Mouse (Mus musculus) midbrain, embryonic 15.5 days (tissue): Measurements from ENCODE around the gene Gm12248. TPM values are rescaled to one million over a fixed set of nuclear protein-coding genes. Genes with fewer than 3 reads are reported as not detected.

Experiments used
- ATAC-seq: fragments of 200-750 bp; cut with Nextera tagmentation; replicated peaks from 2 replicates; pipeline ENCODE4 v1.8.0; 2017; ENCODE audit warnings: moderate TSS enrichment
- H3K27ac ChIP-seq: fragments of 300-500 bp; sonication (generic); 2 replicates; pipeline ENCODE4 v1.5.1; 2015; ENCODE audit warnings: mild to moderate bottlenecking, inconsistent platforms
- H3K27me3 ChIP-seq: fragments of 300-500 bp; sonication (generic); replicated peaks from 2 replicates; pipeline ENCODE4 v1.6.1; 2015; ENCODE audit warnings: inconsistent platforms
- H3K36me3 ChIP-seq: fragments of 300-500 bp; sonication (generic); replicated peaks from 2 replicates; pipeline ENCODE4 v1.6.1; 2015; ENCODE audit warnings: inconsistent platforms
- H3K4me1 ChIP-seq: fragments of 300-500 bp; sonication (generic); 2 replicates; pipeline ENCODE4 v1.6.1; 2015; ENCODE audit warnings: inconsistent platforms
- H3K4me2 ChIP-seq: fragments of 300-500 bp; sonication (generic); 2 replicates; pipeline ENCODE4 v1.6.1; 2015; ENCODE audit warnings: inconsistent platforms, mild to moderate bottlenecking, moderate library complexity
- H3K4me3 ChIP-seq: fragments of 300-500 bp; sonication (generic); 2 replicates; pipeline ENCODE4 v1.5.1; 2015; ENCODE audit warnings: mild to moderate bottlenecking, inconsistent platforms
- H3K9ac ChIP-seq: fragments of 300-500 bp; sonication (generic); 2 replicates; pipeline ENCODE4 v1.6.1; 2015; ENCODE audit warnings: mild to moderate bottlenecking, inconsistent platforms
- H3K9me3 ChIP-seq: fragments of 300-500 bp; sonication (generic); 2 replicates; pipeline ENCODE4 v1.6.1; 2016; ENCODE audit warnings: inconsistent platforms
- WGBS: fragments of 180-500 bp; shearing (Covaris S2); methylation state at CpG from one replicate; pipeline ENCODE4 v1.1.7; 2015; ENCODE audit warnings: mixed read lengths; 5-methylcytosine and 5-hydroxymethylcytosine counted together
- polyA plus RNA-seq: library from polyadenylated mRNA; unstranded; fragments of >200 nt; fragmentation: Nextera tagmentation; extraction: Ambion mirVana; gene quantifications from 2 replicates; pipeline ENCODE4 v1.2.1, GENCODE M21; 2015

The Gm12248 gene
- 0.15 and 0.18 TPM in 2 replicates for polyA plus RNA-seq

DNA sequence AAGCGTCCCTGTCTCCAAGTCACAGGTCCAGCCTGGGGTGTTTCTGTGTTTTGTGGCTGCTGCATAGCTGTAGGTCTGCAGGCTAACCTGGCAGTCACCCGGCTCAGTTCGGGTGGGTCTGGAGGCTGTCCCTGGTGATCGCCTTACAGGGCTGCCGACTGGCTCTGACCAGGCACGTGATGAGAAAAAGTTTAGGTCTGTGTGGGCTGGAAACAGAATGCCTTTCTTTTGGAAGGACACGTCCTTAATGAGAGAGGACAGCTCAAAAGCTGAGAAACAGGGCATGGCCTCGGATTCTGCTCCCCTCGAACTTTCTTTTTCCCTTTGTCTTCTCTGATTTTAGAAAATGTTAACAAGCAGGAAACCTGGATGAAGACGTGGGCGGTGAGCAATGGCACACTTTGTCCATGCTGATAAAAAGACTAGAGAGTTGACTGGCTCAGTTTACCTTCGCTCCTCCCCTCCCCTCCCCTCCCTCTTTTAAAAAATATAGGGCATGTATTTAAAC lies at the start of gene Gm12248:
TSS of gene Gm12248 (minus strand) at position 114 of the 508 bp plus-strand sequence.
- Histone ChIP-seq H3K4me2 (no peak within 1 kb of the TSS), H3K4me3 (no peak within 1 kb of the TSS), H3K4me1 (peaks cover 6% of the 10 kb centered on the region; the same call in 1 of the 2 replicates)

DNA sequence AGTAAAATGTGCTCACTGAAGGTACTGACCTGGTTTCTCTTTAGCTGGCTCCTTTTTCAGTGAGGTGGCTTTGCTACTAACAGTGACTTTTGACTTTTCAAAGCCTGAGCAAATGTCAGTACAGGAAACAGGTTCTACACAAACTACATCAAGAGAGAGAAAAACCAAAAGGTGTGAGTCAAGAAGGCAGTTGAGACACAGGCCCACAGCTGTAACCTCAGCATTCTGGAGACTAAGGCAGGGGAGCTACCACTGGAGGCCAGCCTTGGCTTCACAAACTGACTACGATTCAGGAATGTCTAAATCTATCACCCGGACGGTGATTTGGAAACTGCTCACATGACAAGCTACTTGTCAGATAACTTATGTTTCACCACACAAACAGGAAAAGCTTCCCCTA lies 46.5 kb upstream of the Gm12248 start:
- Histone ChIP-seq H3K9me3 (no peaks in the 10 kb centered on the region), H3K9ac (no peak overlapping the region), H3K27ac (no peak overlapping the region), H3K27me3 (no peaks in the 10 kb centered on the region), H3K4me2 (no peak overlapping the region), H3K36me3 (peaks cover 51% of the 10 kb centered on the region), H3K4me1 (no peaks in the 10 kb centered on the region), H3K4me3 (no peak overlapping the region)
- ATAC-seq = no peak
- WGBS = 84% methylated on average over 3 of the region's 3 CpGs

More for the DNA sequence above, at the start of gene Gm12248:
- peaks cover 7% of the 10 kb centered on the region; the same call in 1 of the 2 replicates for H3K27me3 ChIP-seq
- no peak within 1 kb of the TSS for H3K9ac ChIP-seq
- no peaks in the 10 kb centered on the region for H3K9me3 ChIP-seq
- H3K27ac ChIP-seq = no peak within 1 kb of the TSS
- WGBS = 22% methylated on average over 12 of the region's 12 CpGs
- no peaks in the 10 kb centered on the region for H3K36me3 ChIP-seq
- no peak for ATAC-seq

DNA sequence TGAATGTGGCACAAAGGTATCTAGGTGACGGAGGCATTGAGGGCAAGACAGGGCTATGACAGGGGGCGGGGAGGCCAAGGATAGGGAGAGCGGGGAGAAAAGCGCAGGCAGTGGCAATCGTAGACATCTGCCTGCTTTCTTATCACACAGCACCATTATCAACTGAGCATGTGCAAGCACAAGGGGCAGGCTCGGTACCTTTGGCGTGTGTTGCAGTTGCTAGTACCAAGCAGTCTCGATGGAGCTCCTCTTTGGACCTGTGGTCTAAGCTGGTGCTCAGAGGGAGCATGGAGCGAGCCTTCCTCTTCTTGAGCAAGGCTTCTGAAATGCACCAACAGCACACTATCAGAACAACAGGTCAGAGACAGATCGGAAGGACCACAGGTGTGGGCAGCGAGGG lies 45.9 kb upstream of the Gm12248 start:
- H3K4me1 ChIP-seq = no peaks in the 10 kb centered on the region
- no peak overlapping the region for H3K9ac ChIP-seq
- 73% methylated on average over 11 of the region's 11 CpGs for WGBS
- ATAC-seq = no peak
- no peak overlapping the region for H3K27ac ChIP-seq
- no peaks in the 10 kb centered on the region for H3K27me3 ChIP-seq
- H3K9me3 ChIP-seq = no peaks in the 10 kb centered on the region
- H3K4me3 ChIP-seq = no peak overlapping the region
- H3K4me2 ChIP-seq = no peak overlapping the region
- H3K36me3 ChIP-seq = peaks cover 52% of the 10 kb centered on the region

DNA sequence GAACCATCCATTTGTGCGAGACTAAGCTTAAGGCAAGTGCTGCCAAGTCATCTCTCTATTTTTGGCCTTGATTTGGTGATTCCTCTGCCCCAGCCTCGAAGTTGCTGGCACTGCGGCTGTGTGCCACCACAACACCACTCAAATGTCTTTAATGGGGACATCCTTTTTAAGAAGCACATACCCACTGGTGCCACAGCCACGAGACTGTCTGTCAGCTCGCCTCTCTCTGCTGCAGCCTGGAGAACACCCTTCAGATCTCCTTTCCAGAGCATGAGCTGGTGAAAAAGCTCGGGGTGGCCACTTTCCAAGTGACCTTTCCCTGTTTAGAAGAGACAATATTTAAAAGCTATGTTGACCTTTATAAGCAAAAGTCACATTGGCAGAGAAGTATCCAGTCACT lies 43.7 kb upstream of the Gm12248 start:
- WGBS = 94% methylated on average over 6 of the region's 6 CpGs
- ATAC-seq = no peak
- no peak overlapping the region for H3K4me3 ChIP-seq
- no peak overlapping the region for H3K27ac ChIP-seq
- no peak overlapping the region for H3K9ac ChIP-seq
- no peaks in the 10 kb centered on the region for H3K4me1 ChIP-seq
- no peak overlapping the region for H3K4me2 ChIP-seq
- peaks cover 57% of the 10 kb centered on the region for H3K36me3 ChIP-seq
- no peaks in the 10 kb centered on the region for H3K9me3 ChIP-seq
- no peaks in the 10 kb centered on the region for H3K27me3 ChIP-seq

DNA sequence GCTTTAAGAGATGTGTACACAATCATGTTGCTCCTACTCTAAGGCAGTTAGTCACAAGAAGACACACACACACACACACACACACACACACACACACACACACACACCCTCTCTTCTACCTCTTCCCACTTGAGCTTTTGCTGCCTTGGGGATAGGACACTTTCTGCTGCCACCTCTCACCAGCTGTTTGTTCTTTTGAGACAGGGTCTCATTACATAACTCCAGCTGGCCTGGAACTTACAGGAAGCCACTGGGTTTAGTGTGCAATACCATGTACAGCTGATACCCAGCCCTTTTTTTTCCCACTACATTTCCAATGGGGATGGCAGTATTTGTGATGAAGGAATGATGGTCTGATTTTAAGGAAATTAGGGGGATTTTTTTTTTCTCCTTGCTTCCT lies 42.4 kb upstream of the Gm12248 start:
- H3K27me3 ChIP-seq = no peaks in the 10 kb centered on the region
- H3K27ac ChIP-seq = no peak overlapping the region
- H3K4me3 ChIP-seq = no peak overlapping the region
- peaks cover 57% of the 10 kb centered on the region for H3K36me3 ChIP-seq
- H3K4me2 ChIP-seq = no peak overlapping the region
- no peak for ATAC-seq
- no peaks in the 10 kb centered on the region for H3K4me1 ChIP-seq
- H3K9ac ChIP-seq = no peak overlapping the region
- H3K9me3 ChIP-seq = no peaks in the 10 kb centered on the region

DNA sequence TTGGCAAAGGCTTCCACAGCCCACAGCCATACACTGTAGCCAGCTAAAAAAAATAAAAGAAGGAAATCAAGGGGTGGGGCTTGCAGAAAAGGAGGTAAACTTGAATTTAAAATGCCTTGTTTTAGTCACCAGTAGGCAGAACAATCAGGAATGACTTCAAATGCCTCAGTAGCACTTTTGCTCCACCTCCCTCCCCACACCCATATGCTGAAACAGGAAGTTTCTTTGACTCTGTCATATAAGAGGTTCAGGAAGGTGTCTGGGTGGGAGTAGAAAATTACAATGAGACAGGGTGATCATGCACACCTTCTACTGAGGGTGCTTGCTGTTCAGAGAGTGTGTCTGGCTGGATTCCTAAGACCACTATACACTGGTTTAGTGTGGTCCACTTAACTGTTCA lies 41.9 kb upstream of the Gm12248 start:
- Histone ChIP-seq H3K4me1 (no peaks in the 10 kb centered on the region), H3K9ac (no peak overlapping the region), H3K27me3 (no peaks in the 10 kb centered on the region), H3K4me3 (no peak overlapping the region), H3K36me3 (peaks cover 59% of the 10 kb centered on the region), H3K27ac (no peak overlapping the region), H3K4me2 (no peak overlapping the region), H3K9me3 (no peaks in the 10 kb centered on the region)
- no peak for ATAC-seq

DNA sequence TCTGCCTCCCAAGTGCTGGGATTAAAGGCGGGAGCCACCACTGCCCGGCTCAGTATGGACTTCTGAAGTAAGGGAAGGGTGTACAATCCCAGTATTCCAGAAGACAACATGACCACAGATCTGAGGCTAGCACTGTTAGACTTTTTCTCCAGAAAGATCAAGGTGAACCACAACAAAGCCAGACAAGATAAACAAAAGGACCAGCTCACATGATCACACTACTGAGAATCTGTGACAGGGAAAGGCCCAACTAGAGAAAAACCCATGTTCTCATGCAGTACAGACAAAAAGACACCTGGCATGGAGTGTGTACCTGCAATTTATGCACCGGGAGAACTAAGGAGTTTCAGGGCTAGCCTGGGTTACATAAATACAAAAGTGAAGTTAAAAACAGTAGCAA lies 39.1 kb upstream of the Gm12248 start:
- Histone ChIP-seq H3K27me3 (no peaks in the 10 kb centered on the region), H3K9ac (no peak overlapping the region), H3K9me3 (no peaks in the 10 kb centered on the region), H3K4me1 (no peaks in the 10 kb centered on the region), H3K4me2 (no peak overlapping the region), H3K36me3 (peaks cover 67% of the 10 kb centered on the region), H3K27ac (no peak overlapping the region), H3K4me3 (no peak overlapping the region)
- ATAC-seq = no peak
- 97% methylated on average over 3 of the region's 3 CpGs for WGBS

DNA sequence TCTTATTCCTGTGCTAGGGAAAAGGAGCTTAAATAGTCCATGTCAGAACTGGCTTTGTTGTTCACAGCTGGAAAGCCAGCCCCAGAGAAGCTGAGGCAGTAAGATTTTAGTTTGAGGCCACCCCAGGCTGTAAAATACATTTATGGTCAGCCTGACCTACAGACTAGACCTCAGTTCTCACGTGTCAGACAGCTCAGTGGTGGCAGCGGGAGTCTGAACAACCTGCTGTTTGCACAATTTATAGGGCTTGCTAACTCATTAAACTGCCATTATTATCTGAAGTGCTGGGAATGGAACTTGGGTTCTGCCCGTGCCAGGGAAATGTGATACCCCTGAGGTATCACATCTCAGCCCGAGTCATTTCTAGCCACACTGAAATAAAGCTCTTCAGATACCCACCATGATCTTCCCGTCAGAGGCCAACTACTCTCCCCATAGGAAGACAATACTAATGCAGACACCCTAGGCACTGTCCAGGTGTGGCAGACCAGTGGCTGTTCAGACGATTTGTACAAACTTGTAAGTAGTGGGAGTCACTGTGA lies 36.4 kb upstream of the Gm12248 start:
- H3K27ac ChIP-seq = no peak overlapping the region
- no peaks in the 10 kb centered on the region for H3K9me3 ChIP-seq
- WGBS = 86% methylated on average over 6 of the region's 6 CpGs
- no peak overlapping the region for H3K4me2 ChIP-seq
- H3K4me1 ChIP-seq = no peaks in the 10 kb centered on the region
- H3K36me3 ChIP-seq = peaks cover 60% of the 10 kb centered on the region
- H3K27me3 ChIP-seq = no peaks in the 10 kb centered on the region
- ATAC-seq = no peak
- H3K9ac ChIP-seq = no peak overlapping the region
- no peak overlapping the region for H3K4me3 ChIP-seq

DNA sequence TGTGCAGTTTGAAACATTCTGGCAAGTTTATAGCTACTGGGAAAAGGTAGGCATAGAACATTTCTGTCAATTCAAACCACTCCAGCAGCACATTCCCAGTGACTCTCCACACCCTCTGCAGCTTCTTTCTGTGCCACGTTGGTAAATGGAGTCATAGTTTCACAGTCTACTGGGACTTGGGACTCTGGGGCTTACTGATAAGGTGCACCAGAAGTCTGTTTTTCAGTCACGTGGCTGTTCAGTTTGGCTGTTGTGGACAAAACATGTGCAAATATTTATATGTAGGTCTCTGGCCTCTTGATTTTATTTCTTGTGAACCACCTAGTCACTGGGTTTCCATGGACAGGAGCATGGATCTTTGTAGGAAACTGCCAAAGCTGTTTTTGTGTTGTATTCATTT lies 34.6 kb upstream of the Gm12248 start:
- no peaks in the 10 kb centered on the region for H3K4me1 ChIP-seq
- 85% methylated on average over 2 of the region's 2 CpGs for WGBS
- H3K9me3 ChIP-seq = no peaks in the 10 kb centered on the region
- no peak for ATAC-seq
- no peaks in the 10 kb centered on the region for H3K27me3 ChIP-seq
- H3K4me3 ChIP-seq = no peak overlapping the region
- H3K27ac ChIP-seq = no peak overlapping the region
- no peak overlapping the region for H3K9ac ChIP-seq
- peaks cover 55% of the 10 kb centered on the region for H3K36me3 ChIP-seq
- H3K4me2 ChIP-seq = no peak overlapping the region

DNA sequence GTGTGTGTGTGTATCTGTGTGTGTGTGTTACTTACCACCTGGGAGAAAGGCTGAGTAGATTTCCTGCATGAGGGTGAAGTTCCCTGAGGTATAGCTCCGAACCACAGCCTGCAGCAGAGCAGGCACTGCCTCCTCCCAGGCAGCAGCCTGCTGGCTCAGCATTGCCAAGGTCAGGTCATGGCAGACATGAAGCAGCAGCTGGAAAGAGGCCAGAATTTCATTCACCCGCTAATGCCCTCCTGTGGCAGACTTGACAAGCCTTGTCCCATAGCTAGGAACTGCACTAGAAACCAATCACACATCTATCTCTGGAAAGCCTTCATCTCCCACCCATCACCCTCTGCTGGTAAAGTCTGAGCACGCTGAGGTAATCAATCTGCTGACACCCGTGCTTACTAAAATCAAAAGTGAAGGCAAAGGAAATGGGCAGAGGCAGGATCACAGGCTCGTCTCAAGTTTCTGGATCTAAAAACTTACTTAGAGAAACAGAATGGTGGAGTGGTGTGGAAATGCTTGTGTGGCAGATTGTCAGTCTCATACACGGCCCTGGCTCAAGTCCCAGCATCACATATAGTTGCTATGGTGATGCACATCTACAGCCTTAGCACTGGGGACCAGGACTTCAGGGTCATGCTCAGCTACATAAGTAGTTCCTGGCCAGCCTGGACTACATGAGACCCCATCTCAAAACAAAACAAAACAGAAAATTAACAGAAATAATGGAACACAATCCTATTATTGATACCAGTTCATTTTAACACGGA lies 33.6 kb upstream of the Gm12248 start:
- no peak for ATAC-seq
- Histone ChIP-seq H3K9me3 (no peaks in the 10 kb centered on the region), H3K27ac (no peak overlapping the region), H3K9ac (no peak overlapping the region), H3K27me3 (no peaks in the 10 kb centered on the region), H3K36me3 (peaks cover 50% of the 10 kb centered on the region), H3K4me1 (no peaks in the 10 kb centered on the region), H3K4me3 (no peak overlapping the region), H3K4me2 (no peak overlapping the region)
- 74% methylated on average over 7 of the region's 7 CpGs for WGBS

DNA sequence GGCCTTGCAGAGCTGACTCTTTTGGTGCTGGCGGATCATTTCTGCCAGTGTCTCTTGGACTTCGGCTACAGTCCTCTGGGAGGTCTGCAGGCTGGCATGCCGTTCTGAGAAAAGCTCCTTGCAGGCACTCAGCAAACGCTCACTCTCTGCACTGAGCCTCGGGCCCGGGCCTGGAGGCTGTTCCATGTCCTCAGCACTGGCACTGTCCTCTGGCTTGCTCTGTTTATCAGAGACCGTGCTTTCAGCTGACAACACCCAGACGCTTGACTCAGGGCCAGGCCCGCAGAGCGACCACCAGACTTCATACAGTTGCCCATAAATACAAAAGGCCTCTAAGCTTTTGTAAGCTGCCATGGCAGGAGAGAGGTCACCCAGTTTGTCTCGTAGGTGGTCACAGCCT lies 32.1 kb upstream of the Gm12248 start:
- Histone ChIP-seq H3K27ac (no peak overlapping the region), H3K36me3 (peaks cover 54% of the 10 kb centered on the region), H3K4me2 (no peak overlapping the region), H3K9ac (no peak overlapping the region), H3K9me3 (no peaks in the 10 kb centered on the region), H3K27me3 (no peaks in the 10 kb centered on the region), H3K4me3 (no peak overlapping the region), H3K4me1 (no peaks in the 10 kb centered on the region)
- 87% methylated on average over 11 of the region's 11 CpGs for WGBS
- ATAC-seq = no peak

DNA sequence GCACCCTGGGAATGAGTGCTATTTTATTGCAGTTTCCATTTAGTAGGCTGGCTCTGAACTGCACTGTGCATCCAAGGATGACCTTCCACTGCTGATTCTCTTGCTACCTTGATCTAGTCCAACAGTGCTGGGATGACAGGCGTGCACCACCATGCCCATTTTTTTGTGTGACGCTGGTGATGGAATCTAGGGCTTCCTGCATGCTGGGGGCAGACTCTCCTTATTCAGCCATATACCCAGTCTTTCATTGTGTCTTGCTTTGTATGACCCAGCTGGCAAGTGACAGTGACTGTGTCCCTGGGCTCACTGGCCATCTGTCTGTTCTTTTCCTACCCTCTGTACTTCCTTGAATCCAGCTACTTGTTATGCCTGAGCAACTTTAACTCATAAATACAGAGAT lies 30.8 kb upstream of the Gm12248 start:
- Histone ChIP-seq H3K27ac (no peak overlapping the region), H3K4me1 (no peaks in the 10 kb centered on the region), H3K9ac (no peak overlapping the region), H3K9me3 (no peaks in the 10 kb centered on the region), H3K27me3 (no peaks in the 10 kb centered on the region), H3K4me2 (no peak overlapping the region), H3K36me3 (peaks cover 50% of the 10 kb centered on the region), H3K4me3 (no peak overlapping the region)
- ATAC-seq = no peak
- WGBS = 88% methylated on average over 2 of the region's 2 CpGs

DNA sequence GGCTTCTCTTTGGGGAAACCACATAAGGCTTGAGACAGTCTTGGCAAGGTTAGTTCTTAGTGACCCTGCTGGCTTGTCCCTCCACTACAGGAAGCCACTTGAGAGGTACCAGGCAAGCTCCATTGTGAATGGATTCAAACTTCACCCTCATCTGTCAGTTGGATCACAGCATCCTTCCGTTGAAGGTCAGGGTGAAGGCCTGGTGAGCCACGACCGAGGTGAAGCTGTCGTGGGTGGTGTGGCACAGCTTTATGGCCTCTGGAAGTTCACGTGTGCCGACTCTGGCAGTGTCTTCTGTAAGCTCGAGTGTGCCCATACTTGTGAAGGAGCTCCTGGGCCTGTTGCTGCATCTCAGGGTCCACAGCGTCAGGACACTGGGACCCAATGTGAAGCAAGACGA lies 28.4 kb upstream of the Gm12248 start:
- 95% methylated on average over 9 of the region's 9 CpGs for WGBS
- Histone ChIP-seq H3K4me2 (no peak overlapping the region), H3K9ac (no peak overlapping the region), H3K4me1 (no peaks in the 10 kb centered on the region), H3K27ac (no peak overlapping the region), H3K9me3 (no peaks in the 10 kb centered on the region), H3K27me3 (no peaks in the 10 kb centered on the region), H3K4me3 (no peak overlapping the region), H3K36me3 (peaks cover 56% of the 10 kb centered on the region)
- ATAC-seq = no peak
